Mouse (Mus musculus): ENCODE results near the gene Cep19. TPM values are rescaled to one million over a fixed set of nuclear protein-coding genes. Genes with fewer than 3 reads are reported as not detected.
A peak's percentile ranks its signal among the peaks of the same experiment; 100 is the strongest.
"Not testable (repeated sequence)": the region's sequence is repeated elsewhere in the genome, so short reads cannot be mapped to it uniquely, and the experiment has no call there.

Cep19 gene
- 4.5 and 11.3 TPM in 2 replicates for polyA plus RNA-seq (2011; ENCODE audit: insufficient read depth, insufficient read length, low replicate concordance, missing spikeins)

GRCm38 (mm10) chr16:32099638-32100150 lies at the start of gene Cep19, which contains the start of gene Pigx:
Gene Cep19 (plus strand): TSS chr16:32099800.
Gene Pigx (minus strand): TSS chr16:32099740.
- H3K4me3 ChIP-seq (replicated peaks; ENCODE audit: control insufficient read depth, low read depth, low read length), result peak within 1 kb of the TSS; percentile 91
- peaks cover 4% of the 10 kb centered on the region for H3K4me1 ChIP-seq (ENCODE audit: control insufficient read depth, insufficient read depth, low read length)
- peak within 1 kb of the TSS; percentile 82 for H3K27ac ChIP-seq (ENCODE audit: control insufficient read depth, insufficient read depth, low read depth, low read length, poor library complexity)
- TF ChIP-seq POLR2A (IDR thresholded peaks at IDR 0.05; ENCODE audit: borderline replicate concordance, control insufficient read depth, low read depth, low read length), result no peak
- TF ChIP-seq CTCF (IDR thresholded peaks at IDR 0.05; ENCODE audit: control insufficient read depth, insufficient read depth, low read length), result no peak
- under 1% methylated on average over 34 of the region's 34 CpGs for whole genome bisulfite sequencing

GRCm38 (mm10) chr16:32058817-32059216 lies 40.8 kb upstream of the Cep19 start:
- H3K4me3 ChIP-seq (replicated peaks; ENCODE audit: control insufficient read depth, low read depth, low read length), result no peak overlapping the region
- 75% methylated on average over 5 of the region's 5 CpGs for WGBS
- peaks cover 2% of the 10 kb centered on the region for H3K4me1 ChIP-seq (ENCODE audit: control insufficient read depth, insufficient read depth, low read length)
- TF ChIP-seq POLR2A (IDR thresholded peaks at IDR 0.05; ENCODE audit: borderline replicate concordance, control insufficient read depth, low read depth, low read length) (no peak), CTCF (IDR thresholded peaks at IDR 0.05; ENCODE audit: control insufficient read depth, insufficient read depth, low read length) (no peak)
- H3K27ac ChIP-seq (ENCODE audit: control insufficient read depth, insufficient read depth, low read depth, low read length, poor library complexity), result no peak overlapping the region

GRCm38 (mm10) chr16:32059840-32060523 lies 39.6 kb upstream of the Cep19 start:
- H3K27ac ChIP-seq (ENCODE audit: control insufficient read depth, insufficient read depth, low read depth, low read length, poor library complexity), result no peak overlapping the region
- peaks cover 3% of the 10 kb centered on the region for H3K4me1 ChIP-seq (ENCODE audit: control insufficient read depth, insufficient read depth, low read length)
- TF ChIP-seq POLR2A (IDR thresholded peaks at IDR 0.05; ENCODE audit: borderline replicate concordance, control insufficient read depth, low read depth, low read length) (no peak), CTCF (IDR thresholded peaks at IDR 0.05; ENCODE audit: control insufficient read depth, insufficient read depth, low read length) (no peak)
- 9% methylated on average over 6 of the region's 6 CpGs for WGBS
- H3K4me3 ChIP-seq (replicated peaks; ENCODE audit: control insufficient read depth, low read depth, low read length), result no peak overlapping the region

GRCm38 (mm10) chr16:32062226-32062625 lies 37.4 kb upstream of the Cep19 start:
- WGBS, result 59% methylated on average over 2 of the region's 2 CpGs
- Histone ChIP-seq H3K4me3 (replicated peaks; ENCODE audit: control insufficient read depth, low read depth, low read length) (no peak overlapping the region), H3K27ac (ENCODE audit: control insufficient read depth, insufficient read depth, low read depth, low read length, poor library complexity) (no peak overlapping the region), H3K4me1 (ENCODE audit: control insufficient read depth, insufficient read depth, low read length) (peaks cover 3% of the 10 kb centered on the region)
- TF ChIP-seq CTCF (IDR thresholded peaks at IDR 0.05; ENCODE audit: control insufficient read depth, insufficient read depth, low read length) (no peak), POLR2A (IDR thresholded peaks at IDR 0.05; ENCODE audit: borderline replicate concordance, control insufficient read depth, low read depth, low read length) (no peak)

GRCm38 (mm10) chr16:32063900-32064299 lies 35.7 kb upstream of the Cep19 start:
- 46% methylated on average over 7 of the region's 7 CpGs for WGBS
- Histone ChIP-seq H3K27ac (ENCODE audit: control insufficient read depth, insufficient read depth, low read depth, low read length, poor library complexity) (no peak overlapping the region), H3K4me1 (ENCODE audit: control insufficient read depth, insufficient read depth, low read length) (peaks cover 2% of the 10 kb centered on the region), H3K4me3 (replicated peaks; ENCODE audit: control insufficient read depth, low read depth, low read length) (no peak overlapping the region)
- no peak for TF ChIP-seq CTCF (IDR thresholded peaks at IDR 0.05; ENCODE audit: control insufficient read depth, insufficient read depth, low read length)
- TF ChIP-seq POLR2A (IDR thresholded peaks at IDR 0.05; ENCODE audit: borderline replicate concordance, control insufficient read depth, low read depth, low read length), result no peak

GRCm38 (mm10) chr16:32066899-32067298 lies 32.7 kb upstream of the Cep19 start:
- WGBS, result 96% methylated on average over 1 of the region's 1 CpGs
- H3K27ac ChIP-seq (ENCODE audit: control insufficient read depth, insufficient read depth, low read depth, low read length, poor library complexity), result no peak overlapping the region
- peaks cover 2% of the 10 kb centered on the region for H3K4me1 ChIP-seq (ENCODE audit: control insufficient read depth, insufficient read depth, low read length)
- no peak for TF ChIP-seq POLR2A (IDR thresholded peaks at IDR 0.05; ENCODE audit: borderline replicate concordance, control insufficient read depth, low read depth, low read length)
- no peak for TF ChIP-seq CTCF (IDR thresholded peaks at IDR 0.05; ENCODE audit: control insufficient read depth, insufficient read depth, low read length)
- H3K4me3 ChIP-seq (replicated peaks; ENCODE audit: control insufficient read depth, low read depth, low read length), result no peak overlapping the region

GRCm38 (mm10) chr16:32068389-32069300 lies 31.0 kb upstream of the Cep19 start:
- WGBS, result 67% methylated on average over 12 of the region's 12 CpGs
- TF ChIP-seq POLR2A (IDR thresholded peaks at IDR 0.05; ENCODE audit: borderline replicate concordance, control insufficient read depth, low read depth, low read length) (no peak), CTCF (IDR thresholded peaks at IDR 0.05; ENCODE audit: control insufficient read depth, insufficient read depth, low read length) (no peak)
- H3K27ac ChIP-seq (ENCODE audit: control insufficient read depth, insufficient read depth, low read depth, low read length, poor library complexity), result no peak overlapping the region
- peaks cover 2% of the 10 kb centered on the region for H3K4me1 ChIP-seq (ENCODE audit: control insufficient read depth, insufficient read depth, low read length)
- H3K4me3 ChIP-seq (replicated peaks; ENCODE audit: control insufficient read depth, low read depth, low read length), result no peak overlapping the region

- H3K4me1 ChIP-seq (ENCODE audit: control insufficient read depth, insufficient read depth, low read length); H3K27ac ChIP-seq (ENCODE audit: control insufficient read depth, insufficient read depth, low read depth, low read length, poor library complexity); H3K4me3 ChIP-seq (replicated peaks; ENCODE audit: control insufficient read depth, low read depth, low read length): not testable (repeated sequence)
- WGBS, result 48% methylated on average over 4 of the region's 4 CpGs
Observed at GRCm38 (mm10) chr16:32070070-32070469, 29.5 kb upstream of the Cep19 start.

Measured in bone marrow, adult 2 months (tissue).